Mouse (Mus musculus): ENCODE data around the gene Ppie. TPM values are rescaled to one million over a fixed set of nuclear protein-coding genes. Genes with fewer than 3 reads are reported as not detected.
"Not testable (repeated sequence)": the region's sequence is repeated elsewhere in the genome, so short reads cannot be mapped to it uniquely, and the experiment has no call there.

Ppie gene
- total RNA-seq, 2 experiments from 2014 or later: 21.5 to 21.9 TPM

- Histone ChIP-seq H3K4me3 (no peak overlapping the region), H3K27ac (peak overlapping the region; percentile 74)
- TF ChIP-seq CTCF (conservative IDR thresholded peaks at IDR 0.05): no peak
- DNase-seq (ENCODE audit: low spot score in 2 of 2): peak; percentile 62 to 68
Observed at GRCm38 (mm10) chr4:123152976-123153375, 13.2 kb upstream of the Ppie start.

GRCm38 (mm10) chr4:123152003-123152402 is 12.3 kb upstream of the Ppie start:
- Histone ChIP-seq H3K27ac (no peak overlapping the region), H3K4me3 (no peak overlapping the region)
- DNase-seq (ENCODE audit: low spot score in 2 of 2): no peak
- peak; percentile 56 for TF ChIP-seq CTCF (conservative IDR thresholded peaks at IDR 0.05)

GRCm38 (mm10) chr4:123147446-123148150 is 7.8 kb upstream of the Ppie start:
- H3K4me3 ChIP-seq: no peak overlapping the region
- DNase-seq (ENCODE audit: low spot score in 2 of 2): peak in 1 of 2 experiments; percentile 61
- H3K27ac ChIP-seq: peak overlapping the region; percentile 70
- no peak for TF ChIP-seq CTCF (conservative IDR thresholded peaks at IDR 0.05)

- Histone ChIP-seq H3K27ac (no peak overlapping the region), H3K4me3 (no peak overlapping the region)
- DNase-seq (ENCODE audit: low spot score in 2 of 2): no peak
- no peak for TF ChIP-seq CTCF (conservative IDR thresholded peaks at IDR 0.05)
Observed at GRCm38 (mm10) chr4:123137551-123137950, 2.2 kb downstream of the Ppie start.

GRCm38 (mm10) chr4:123127051-123127450 is 12.7 kb downstream of the Ppie start:
- Histone ChIP-seq H3K27ac (no peak overlapping the region), H3K4me3 (no peak overlapping the region)
- TF ChIP-seq CTCF (conservative IDR thresholded peaks at IDR 0.05): no peak
- no peak for DNase-seq (ENCODE audit: low spot score in 2 of 2)

- no peak overlapping the region for H3K4me3 ChIP-seq
- no peak overlapping the region for H3K27ac ChIP-seq
- no peak for DNase-seq (ENCODE audit: low spot score in 2 of 2)
- TF ChIP-seq CTCF (conservative IDR thresholded peaks at IDR 0.05): no peak
Observed at GRCm38 (mm10) chr4:123126626-123127025, 13.1 kb downstream of the Ppie start.

GRCm38 (mm10) chr4:123121286-123121685 is 18.5 kb downstream of the Ppie start:
- Histone ChIP-seq H3K27ac (no peak overlapping the region), H3K4me3 (no peak overlapping the region)
- DNase-seq (ENCODE audit: low spot score in 2 of 2): no peak
- TF ChIP-seq CTCF (conservative IDR thresholded peaks at IDR 0.05): no peak

- H3K27ac ChIP-seq: not testable (repeated sequence)
- peak overlapping the region; percentile 36 for H3K4me3 ChIP-seq
- peak in 1 of 2 experiments; percentile 22 for DNase-seq (ENCODE audit: low spot score in 2 of 2)
Observed at GRCm38 (mm10) chr4:123116640-123117039, 23.1 kb downstream of the Ppie start.

- DNase-seq (ENCODE audit: low spot score in 2 of 2): no peak
- no peak for TF ChIP-seq CTCF (conservative IDR thresholded peaks at IDR 0.05)
- Histone ChIP-seq H3K27ac (no peak within 1 kb of the TSS), H3K4me3 (peak within 1 kb of the TSS; percentile 36)
Observed at GRCm38 (mm10) chr4:123116011-123116410, 23.7 kb downstream of the Ppie start, which contains the start of gene Oxct2b. Gene Oxct2b, plus strand, starts transcription at chr4:123116266.

- H3K4me3 ChIP-seq; DNase-seq (ENCODE audit: low spot score in 2 of 2); H3K27ac ChIP-seq: not testable (repeated sequence)
Observed at GRCm38 (mm10) chr4:123114651-123115050, 25.1 kb downstream of the Ppie start.

GRCm38 (mm10) chr4:123112216-123112764 is 27.5 kb downstream of the Ppie start:
- Histone ChIP-seq H3K27ac (no peak overlapping the region), H3K4me3 (no peak overlapping the region)
- no peak for TF ChIP-seq CTCF (conservative IDR thresholded peaks at IDR 0.05)
- no peak for DNase-seq (ENCODE audit: low spot score in 2 of 2)

GRCm38 (mm10) chr4:123111275-123111983 is 28.3 kb downstream of the Ppie start:
- not testable (repeated sequence) for H3K27ac ChIP-seq; DNase-seq (ENCODE audit: low spot score in 2 of 2); H3K4me3 ChIP-seq

- no peak for TF ChIP-seq CTCF (conservative IDR thresholded peaks at IDR 0.05)
- DNase-seq (ENCODE audit: low spot score in 2 of 2): no peak
- Histone ChIP-seq H3K4me3 (no peak overlapping the region), H3K27ac (no peak overlapping the region)
Observed at GRCm38 (mm10) chr4:123110751-123111150, 29.0 kb downstream of the Ppie start.
